Mouse (Mus musculus): Measurements from ENCODE around the gene Cacna1d. TPM values are rescaled to one million over a fixed set of nuclear protein-coding genes. Genes with fewer than 3 reads are reported as not detected.

Gene Cacna1d
- polyA plus RNA-seq, 1 experiment from 2014 or later = 11.5 TPM

- no peak overlapping the region for H3K4me3 ChIP-seq (replicated peaks)
- no peak overlapping the region for H3K4me2 ChIP-seq
- no peak for ATAC-seq (ENCODE audit: low FRiP score)
- WGBS = 88% methylated on average over 4 of the region's 4 CpGs
- no peaks in the 10 kb centered on the region for H3K27me3 ChIP-seq (replicated peaks)
- no peak overlapping the region for H3K27ac ChIP-seq (replicated peaks)
- H3K9me3 ChIP-seq (replicated peaks) = no peaks in the 10 kb centered on the region
- no peak overlapping the region for H3K9ac ChIP-seq (replicated peaks)
- H3K4me1 ChIP-seq = no peaks in the 10 kb centered on the region
- peaks cover 36% of the 10 kb centered on the region for H3K36me3 ChIP-seq
Measured at GRCm38 (mm10) chr14:30046976-30047375, 444.3 kb downstream of the Cacna1d start.

GRCm38 (mm10) chr14:30045704-30046220 lies 445.5 kb downstream of the Cacna1d start:
- peaks cover 38% of the 10 kb centered on the region for H3K36me3 ChIP-seq
- WGBS = 88% methylated on average over 8 of the region's 8 CpGs
- H3K4me1 ChIP-seq = no peaks in the 10 kb centered on the region
- H3K27ac ChIP-seq (replicated peaks) = no peak overlapping the region
- no peaks in the 10 kb centered on the region for H3K27me3 ChIP-seq (replicated peaks)
- no peak for ATAC-seq (ENCODE audit: low FRiP score)
- no peak overlapping the region for H3K4me3 ChIP-seq (replicated peaks)
- H3K9me3 ChIP-seq (replicated peaks) = no peaks in the 10 kb centered on the region
- H3K9ac ChIP-seq (replicated peaks) = no peak overlapping the region
- no peak overlapping the region for H3K4me2 ChIP-seq

GRCm38 (mm10) chr14:30045239-30045638 lies 446.0 kb downstream of the Cacna1d start:
- H3K4me1 ChIP-seq = no peaks in the 10 kb centered on the region
- H3K27me3 ChIP-seq (replicated peaks) = no peaks in the 10 kb centered on the region
- no peak for ATAC-seq (ENCODE audit: low FRiP score)
- H3K9ac ChIP-seq (replicated peaks) = no peak overlapping the region
- WGBS = 87% methylated on average over 10 of the region's 10 CpGs
- H3K9me3 ChIP-seq (replicated peaks) = no peaks in the 10 kb centered on the region
- peaks cover 42% of the 10 kb centered on the region for H3K36me3 ChIP-seq
- H3K4me2 ChIP-seq = no peak overlapping the region
- no peak overlapping the region for H3K27ac ChIP-seq (replicated peaks)
- H3K4me3 ChIP-seq (replicated peaks) = no peak overlapping the region

- Histone ChIP-seq H3K9ac (replicated peaks) (no peak overlapping the region), H3K27ac (replicated peaks) (no peak overlapping the region), H3K9me3 (replicated peaks) (no peaks in the 10 kb centered on the region), H3K4me2 (no peak overlapping the region), H3K4me1 (no peaks in the 10 kb centered on the region), H3K36me3 (peaks cover 42% of the 10 kb centered on the region), H3K4me3 (replicated peaks) (no peak overlapping the region), H3K27me3 (replicated peaks) (no peaks in the 10 kb centered on the region)
- 89% methylated on average over 7 of the region's 7 CpGs for WGBS
- ATAC-seq (ENCODE audit: low FRiP score) = no peak
Measured at GRCm38 (mm10) chr14:30043356-30043940, 447.8 kb downstream of the Cacna1d start.

GRCm38 (mm10) chr14:30041836-30042235 lies 449.4 kb downstream of the Cacna1d start:
- 83% methylated on average over 9 of the region's 9 CpGs for WGBS
- no peak overlapping the region for H3K4me3 ChIP-seq (replicated peaks)
- no peak overlapping the region for H3K4me2 ChIP-seq
- H3K4me1 ChIP-seq = no peaks in the 10 kb centered on the region
- no peaks in the 10 kb centered on the region for H3K27me3 ChIP-seq (replicated peaks)
- no peak for ATAC-seq (ENCODE audit: low FRiP score)
- H3K9ac ChIP-seq (replicated peaks) = no peak overlapping the region
- H3K9me3 ChIP-seq (replicated peaks) = no peaks in the 10 kb centered on the region
- H3K27ac ChIP-seq (replicated peaks) = no peak overlapping the region
- peaks cover 50% of the 10 kb centered on the region for H3K36me3 ChIP-seq

- no peak overlapping the region for H3K9ac ChIP-seq (replicated peaks)
- H3K4me1 ChIP-seq = no peaks in the 10 kb centered on the region
- H3K4me3 ChIP-seq (replicated peaks) = no peak overlapping the region
- no peaks in the 10 kb centered on the region for H3K9me3 ChIP-seq (replicated peaks)
- H3K4me2 ChIP-seq = no peak overlapping the region
- H3K36me3 ChIP-seq = peaks cover 40% of the 10 kb centered on the region
- WGBS = 87% methylated on average over 4 of the region's 4 CpGs
- ATAC-seq (ENCODE audit: low FRiP score) = no peak
- no peak overlapping the region for H3K27ac ChIP-seq (replicated peaks)
- H3K27me3 ChIP-seq (replicated peaks) = no peaks in the 10 kb centered on the region
Measured at GRCm38 (mm10) chr14:30039413-30039812, 451.8 kb downstream of the Cacna1d start.

- no peaks in the 10 kb centered on the region for H3K9me3 ChIP-seq (replicated peaks)
- no peaks in the 10 kb centered on the region for H3K4me1 ChIP-seq
- peaks cover 43% of the 10 kb centered on the region for H3K36me3 ChIP-seq
- 93% methylated on average over 18 of the region's 18 CpGs for WGBS
- no peaks in the 10 kb centered on the region for H3K27me3 ChIP-seq (replicated peaks)
- ATAC-seq (ENCODE audit: low FRiP score) = no peak
- H3K4me3 ChIP-seq (replicated peaks) = no peak overlapping the region
- no peak overlapping the region for H3K27ac ChIP-seq (replicated peaks)
- H3K4me2 ChIP-seq = no peak overlapping the region
- H3K9ac ChIP-seq (replicated peaks) = no peak overlapping the region
Measured at GRCm38 (mm10) chr14:30038431-30038830, 452.8 kb downstream of the Cacna1d start.

GRCm38 (mm10) chr14:30033405-30033804 lies 457.9 kb downstream of the Cacna1d start:
- Histone ChIP-seq H3K27ac (replicated peaks) (no peak overlapping the region), H3K4me1 (no peaks in the 10 kb centered on the region), H3K9ac (replicated peaks) (no peak overlapping the region), H3K27me3 (replicated peaks) (no peaks in the 10 kb centered on the region), H3K36me3 (peaks cover 18% of the 10 kb centered on the region), H3K4me3 (replicated peaks) (no peak overlapping the region), H3K9me3 (replicated peaks) (no peaks in the 10 kb centered on the region), H3K4me2 (no peak overlapping the region)
- ATAC-seq (ENCODE audit: low FRiP score) = no peak
- 70% methylated on average over 8 of the region's 8 CpGs for WGBS

GRCm38 (mm10) chr14:30027378-30027777 lies 463.9 kb downstream of the Cacna1d start:
- Histone ChIP-seq H3K4me2 (no peak overlapping the region), H3K27me3 (replicated peaks) (no peaks in the 10 kb centered on the region), H3K9ac (replicated peaks) (no peak overlapping the region), H3K4me1 (no peaks in the 10 kb centered on the region), H3K36me3 (no peaks in the 10 kb centered on the region), H3K9me3 (replicated peaks) (no peaks in the 10 kb centered on the region), H3K27ac (replicated peaks) (no peak overlapping the region), H3K4me3 (replicated peaks) (no peak overlapping the region)
- no peak for ATAC-seq (ENCODE audit: low FRiP score)
- 51% methylated on average over 2 of the region's 2 CpGs for WGBS

- no peak overlapping the region for H3K27ac ChIP-seq (replicated peaks)
- no peak overlapping the region for H3K4me2 ChIP-seq
- 66% methylated on average over 7 of the region's 7 CpGs for WGBS
- no peak overlapping the region for H3K4me3 ChIP-seq (replicated peaks)
- H3K9me3 ChIP-seq (replicated peaks) = no peaks in the 10 kb centered on the region
- no peak overlapping the region for H3K9ac ChIP-seq (replicated peaks)
- no peak for ATAC-seq (ENCODE audit: low FRiP score)
- no peaks in the 10 kb centered on the region for H3K36me3 ChIP-seq
- no peaks in the 10 kb centered on the region for H3K27me3 ChIP-seq (replicated peaks)
- H3K4me1 ChIP-seq = no peaks in the 10 kb centered on the region
Measured at GRCm38 (mm10) chr14:30024387-30024786, 466.9 kb downstream of the Cacna1d start.

GRCm38 (mm10) chr14:30022471-30022870 lies 468.8 kb downstream of the Cacna1d start:
- no peak for ATAC-seq (ENCODE audit: low FRiP score)
- H3K36me3 ChIP-seq = no peaks in the 10 kb centered on the region
- H3K4me2 ChIP-seq = no peak overlapping the region
- no peak overlapping the region for H3K27ac ChIP-seq (replicated peaks)
- no peaks in the 10 kb centered on the region for H3K27me3 ChIP-seq (replicated peaks)
- no peak overlapping the region for H3K4me3 ChIP-seq (replicated peaks)
- no peaks in the 10 kb centered on the region for H3K4me1 ChIP-seq
- H3K9ac ChIP-seq (replicated peaks) = no peak overlapping the region
- 92% methylated on average over 6 of the region's 6 CpGs for WGBS
- H3K9me3 ChIP-seq (replicated peaks) = no peaks in the 10 kb centered on the region

GRCm38 (mm10) chr14:30019792-30020575 lies 471.3 kb downstream of the Cacna1d start:
- Histone ChIP-seq H3K4me3 (replicated peaks) (no peak overlapping the region), H3K9me3 (replicated peaks) (no peaks in the 10 kb centered on the region), H3K4me1 (no peaks in the 10 kb centered on the region), H3K36me3 (no peaks in the 10 kb centered on the region), H3K27ac (replicated peaks) (no peak overlapping the region), H3K4me2 (no peak overlapping the region), H3K27me3 (replicated peaks) (no peaks in the 10 kb centered on the region), H3K9ac (replicated peaks) (no peak overlapping the region)
- ATAC-seq (ENCODE audit: low FRiP score) = no peak
- 49% methylated on average over 9 of the region's 9 CpGs for WGBS
